Mouse (Mus musculus): Measurements from ENCODE around the gene Anapc11. TPM values are rescaled to one million over a fixed set of nuclear protein-coding genes. Genes with fewer than 3 reads are reported as not detected.

The Anapc11 gene
- polyA plus RNA-seq, 1 experiment from 2014 or later, result 200 TPM

DNA sequence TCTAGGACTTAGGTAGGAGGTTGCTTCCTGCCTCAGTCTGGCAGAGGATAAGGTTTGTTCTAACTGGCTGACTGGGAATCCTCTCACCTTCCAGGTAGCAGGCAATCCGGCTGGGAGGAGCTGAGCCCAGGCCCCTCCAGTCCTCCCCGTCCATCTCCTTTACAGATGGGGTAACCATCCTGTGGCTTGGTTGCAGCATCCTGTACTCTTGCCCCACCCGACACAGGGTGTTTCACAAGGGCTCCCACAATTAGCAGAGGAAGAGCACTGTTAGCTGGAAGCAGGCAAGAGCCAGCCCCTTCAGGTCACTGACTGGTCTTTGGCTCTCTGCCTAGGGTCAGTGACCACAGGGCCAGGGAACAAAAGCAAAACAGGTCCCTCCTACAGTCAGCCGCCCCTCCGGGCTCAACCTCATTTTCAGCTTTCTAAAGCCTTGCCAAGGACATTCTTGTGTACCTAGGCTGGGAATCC is 32.2 kb downstream of the Anapc11 start:
- no peak for ATAC-seq (replicated peaks; ENCODE audit: low FRiP score)
- peak; percentile 50 for DNase-seq (ENCODE audit: low spot score)
- Histone ChIP-seq H3K4me3 (ENCODE audit: low read depth, low read length) (no peak overlapping the region), H3K9me3 (ENCODE audit: control insufficient read depth, low read length) (no peaks in the 10 kb centered on the region), H3K4me1 (replicated peaks; ENCODE audit: control insufficient read depth, insufficient read depth, low read length) (peaks cover 22% of the 10 kb centered on the region), H3K9ac (ENCODE audit: low read length) (peak overlapping the region; percentile 29; the same call in 1 of the 2 replicates), H3K27me3 (ENCODE audit: control insufficient read depth, insufficient read depth, low read length) (no peaks in the 10 kb centered on the region; the same call in 1 of the 2 replicates), H3K4me2 (ENCODE audit: low read depth, low read length, severe bottlenecking) (no peak overlapping the region), H3K27ac (ENCODE audit: low read depth, low read length) (peak overlapping the region; percentile 4; the same call in 1 of the 2 replicates), H3K36me3 (ENCODE audit: control insufficient read depth, insufficient read depth, low read length) (peaks cover 5% of the 10 kb centered on the region; the same call in 1 of the 2 replicates)
- 29% methylated on average over 5 of the region's 5 CpGs for WGBS

DNA sequence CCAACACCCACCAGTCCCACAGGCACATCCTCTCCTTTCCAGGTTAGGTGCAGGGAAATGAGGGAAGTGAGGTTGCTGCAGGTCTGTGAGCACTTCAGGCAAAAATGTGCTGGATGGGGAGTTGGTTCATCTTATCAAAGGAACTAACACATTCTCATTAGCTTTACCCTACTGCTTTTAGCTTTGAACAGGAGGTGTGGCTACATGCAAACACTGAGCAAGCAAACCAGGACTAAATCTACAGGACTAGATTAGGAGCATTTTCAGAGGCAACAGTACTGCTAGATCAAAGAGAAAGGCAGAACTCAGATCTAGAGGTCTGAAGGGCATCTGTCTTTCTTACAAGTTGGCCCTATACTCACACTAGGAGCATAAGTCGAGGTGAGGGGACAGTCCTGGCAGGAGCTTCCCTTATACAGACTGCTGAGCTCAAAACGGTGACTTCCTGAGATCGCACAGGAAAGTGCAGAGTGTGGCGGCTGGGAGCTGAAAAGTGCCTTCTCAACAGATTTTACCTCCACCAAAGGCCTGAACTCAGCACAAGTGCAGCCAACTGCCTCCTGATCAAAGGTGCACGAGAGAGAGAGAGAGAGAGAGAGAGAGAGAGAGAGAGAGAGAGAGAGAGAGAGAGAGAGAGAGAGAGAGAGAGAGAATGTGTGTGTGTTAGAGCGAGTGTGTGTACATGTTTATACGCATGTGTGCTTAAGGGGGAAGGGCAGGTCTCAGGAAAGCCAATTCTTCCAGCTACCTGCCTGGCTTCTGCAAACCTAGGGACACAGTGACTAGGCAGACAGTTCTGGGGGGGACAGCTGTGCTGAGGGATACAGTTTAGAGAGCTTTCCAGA is 32.9 kb downstream of the Anapc11 start:
- Histone ChIP-seq H3K9ac (ENCODE audit: low read length) (peak overlapping the region; percentile 29; the same call in 1 of the 2 replicates), H3K27ac (ENCODE audit: low read depth, low read length) (peak overlapping the region; percentile 4; the same call in 1 of the 2 replicates), H3K4me2 (ENCODE audit: low read depth, low read length, severe bottlenecking) (peak overlapping the region; percentile 93; the same call in 1 of the 2 replicates), H3K27me3 (ENCODE audit: control insufficient read depth, insufficient read depth, low read length) (no peaks in the 10 kb centered on the region; the same call in 1 of the 2 replicates), H3K4me1 (replicated peaks; ENCODE audit: control insufficient read depth, insufficient read depth, low read length) (peaks cover 22% of the 10 kb centered on the region), H3K9me3 (ENCODE audit: control insufficient read depth, low read length) (no peaks in the 10 kb centered on the region), H3K4me3 (ENCODE audit: low read depth, low read length) (no peak overlapping the region), H3K36me3 (ENCODE audit: control insufficient read depth, insufficient read depth, low read length) (peaks cover 5% of the 10 kb centered on the region; the same call in 1 of the 2 replicates)
- WGBS, result 48% methylated on average over 7 of the region's 7 CpGs
- ATAC-seq (replicated peaks; ENCODE audit: low FRiP score), result no peak
- DNase-seq (ENCODE audit: low spot score), result no peak

GRCm38 (mm10) chr11:120631726-120632448 is 33.7 kb downstream of the Anapc11 start:
- Histone ChIP-seq H3K4me3 (ENCODE audit: low read depth, low read length) (peak overlapping the region; percentile 96), H3K27me3 (ENCODE audit: control insufficient read depth, insufficient read depth, low read length) (no peaks in the 10 kb centered on the region; the same call in 1 of the 2 replicates), H3K36me3 (ENCODE audit: control insufficient read depth, insufficient read depth, low read length) (peaks cover 5% of the 10 kb centered on the region; the same call in 1 of the 2 replicates), H3K27ac (ENCODE audit: low read depth, low read length) (0 out of 2 replicates have a peak overlapping the region, but pooled peaks have one; percentile 62), H3K4me2 (ENCODE audit: low read depth, low read length, severe bottlenecking) (peak overlapping the region; percentile 93), H3K9me3 (ENCODE audit: control insufficient read depth, low read length) (no peaks in the 10 kb centered on the region), H3K9ac (ENCODE audit: low read length) (peak overlapping the region; percentile 88), H3K4me1 (replicated peaks; ENCODE audit: control insufficient read depth, insufficient read depth, low read length) (peaks cover 22% of the 10 kb centered on the region)
- no peak for DNase-seq (ENCODE audit: low spot score)
- 68% methylated on average over 4 of the region's 4 CpGs for WGBS
- no peak for ATAC-seq (replicated peaks; ENCODE audit: low FRiP score)

- peak; percentile 88 for ATAC-seq (replicated peaks; ENCODE audit: low FRiP score)
- WGBS, result under 1% methylated on average over 96 of the region's 116 CpGs
- peaks cover 22% of the 10 kb centered on the region for H3K4me1 ChIP-seq (replicated peaks; ENCODE audit: control insufficient read depth, insufficient read depth, low read length)
Observed at GRCm38 (mm10) chr11:120632559-120633519, 34.6 kb downstream of the Anapc11 start.

GRCm38 (mm10) chr11:120633520-120634343 is 35.5 kb downstream of the Anapc11 start, which contains the start of gene Mafg:
Gene Mafg, minus strand, starts transcription at chr11:120633600.
- Histone ChIP-seq H3K4me3 (ENCODE audit: low read depth, low read length) (peak within 1 kb of the TSS; percentile 96), H3K36me3 (ENCODE audit: control insufficient read depth, insufficient read depth, low read length) (peaks cover 5% of the 10 kb centered on the region; the same call in 1 of the 2 replicates), H3K4me2 (ENCODE audit: low read depth, low read length, severe bottlenecking) (peak within 1 kb of the TSS; percentile 93), H3K9me3 (ENCODE audit: control insufficient read depth, low read length) (no peaks in the 10 kb centered on the region), H3K4me1 (replicated peaks; ENCODE audit: control insufficient read depth, insufficient read depth, low read length) (peaks cover 22% of the 10 kb centered on the region), H3K27ac (ENCODE audit: low read depth, low read length) (peak within 1 kb of the TSS; percentile 62), H3K9ac (ENCODE audit: low read length) (peak within 1 kb of the TSS; percentile 88), H3K27me3 (ENCODE audit: control insufficient read depth, insufficient read depth, low read length) (no peaks in the 10 kb centered on the region; the same call in 1 of the 2 replicates)
- peak; percentile 98 for DNase-seq (ENCODE audit: low spot score)
- ATAC-seq (replicated peaks; ENCODE audit: low FRiP score), result peak; percentile 95
- 10% methylated on average over 58 of the region's 58 CpGs for WGBS

More at GRCm38 (mm10) chr11:120632559-120633519, 34.6 kb downstream of the Anapc11 start:
- H3K9ac ChIP-seq (ENCODE audit: low read length), result peak overlapping the region; percentile 88
- no peaks in the 10 kb centered on the region for H3K9me3 ChIP-seq (ENCODE audit: control insufficient read depth, low read length)
- peak overlapping the region; percentile 62 for H3K27ac ChIP-seq (ENCODE audit: low read depth, low read length)
- H3K36me3 ChIP-seq (ENCODE audit: control insufficient read depth, insufficient read depth, low read length), result peaks cover 5% of the 10 kb centered on the region; the same call in 1 of the 2 replicates
- peak overlapping the region; percentile 96 for H3K4me3 ChIP-seq (ENCODE audit: low read depth, low read length)
- peak overlapping the region; percentile 93 for H3K4me2 ChIP-seq (ENCODE audit: low read depth, low read length, severe bottlenecking)
- no peaks in the 10 kb centered on the region; the same call in 1 of the 2 replicates for H3K27me3 ChIP-seq (ENCODE audit: control insufficient read depth, insufficient read depth, low read length)
- peak; percentile 82 for DNase-seq (ENCODE audit: low spot score)

DNA sequence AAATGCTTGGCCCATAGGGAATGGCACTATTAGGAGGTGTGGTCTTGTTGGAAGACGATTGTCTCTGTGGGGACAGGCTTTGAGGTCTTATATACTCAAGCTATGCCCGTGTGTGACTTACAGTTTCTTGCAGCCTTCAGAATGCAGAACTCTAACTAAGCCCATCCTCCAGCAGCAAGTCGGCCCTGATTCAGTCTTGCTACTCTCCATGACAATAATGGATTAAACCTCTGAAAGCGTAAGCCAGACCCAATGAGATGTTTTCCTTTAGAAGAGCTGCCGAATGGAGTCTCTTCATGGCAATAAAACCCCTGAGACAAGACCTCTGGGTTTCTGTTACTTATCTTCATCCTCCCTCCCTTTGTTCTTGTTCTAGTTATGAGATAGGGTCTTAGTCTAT is 36.6 kb downstream of the Anapc11 start:
- Histone ChIP-seq H3K27ac (ENCODE audit: low read depth, low read length) (no peak overlapping the region), H3K36me3 (ENCODE audit: control insufficient read depth, insufficient read depth, low read length) (no peaks in the 10 kb centered on the region), H3K9ac (ENCODE audit: low read length) (no peak overlapping the region), H3K4me2 (ENCODE audit: low read depth, low read length, severe bottlenecking) (no peak overlapping the region), H3K4me1 (replicated peaks; ENCODE audit: control insufficient read depth, insufficient read depth, low read length) (peaks cover 20% of the 10 kb centered on the region), H3K9me3 (ENCODE audit: control insufficient read depth, low read length) (no peaks in the 10 kb centered on the region), H3K4me3 (ENCODE audit: low read depth, low read length) (no peak overlapping the region), H3K27me3 (ENCODE audit: control insufficient read depth, insufficient read depth, low read length) (no peaks in the 10 kb centered on the region; the same call in 1 of the 2 replicates)
- WGBS, result 83% methylated on average over 5 of the region's 5 CpGs
- ATAC-seq (replicated peaks; ENCODE audit: low FRiP score), result no peak
- no peak for DNase-seq (ENCODE audit: low spot score)

DNA sequence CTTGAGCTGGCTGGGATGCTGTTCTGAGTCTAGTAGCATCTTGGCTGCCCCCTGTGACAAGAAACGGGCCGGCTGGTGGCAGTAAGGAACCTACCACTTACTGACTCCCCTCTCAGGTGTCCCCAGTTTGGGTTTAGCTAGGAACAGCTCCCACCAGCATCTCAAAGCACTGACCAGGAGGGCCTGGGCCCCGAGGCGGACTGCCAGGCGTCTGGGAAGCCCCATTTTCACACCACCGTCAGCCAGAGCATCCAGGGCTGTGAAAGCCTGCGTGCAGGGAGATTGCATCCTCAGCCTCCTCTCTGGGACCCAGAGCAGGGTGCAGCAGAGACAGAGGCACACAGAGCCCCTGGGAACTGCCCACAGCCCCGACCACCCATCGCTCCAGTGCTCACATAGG is 43.0 kb downstream of the Anapc11 start:
- Histone ChIP-seq H3K4me2 (ENCODE audit: low read depth, low read length, severe bottlenecking) (no peak overlapping the region), H3K27me3 (ENCODE audit: control insufficient read depth, insufficient read depth, low read length) (no peaks in the 10 kb centered on the region), H3K4me1 (replicated peaks; ENCODE audit: control insufficient read depth, insufficient read depth, low read length) (peaks cover 10% of the 10 kb centered on the region; the same call in 1 of the 2 replicates), H3K27ac (ENCODE audit: low read depth, low read length) (no peak overlapping the region), H3K9ac (ENCODE audit: low read length) (no peak overlapping the region), H3K36me3 (ENCODE audit: control insufficient read depth, insufficient read depth, low read length) (no peaks in the 10 kb centered on the region), H3K9me3 (ENCODE audit: control insufficient read depth, low read length) (no peaks in the 10 kb centered on the region), H3K4me3 (ENCODE audit: low read depth, low read length) (no peak overlapping the region)
- 71% methylated on average over 9 of the region's 9 CpGs for WGBS
- DNase-seq (ENCODE audit: low spot score) (no peak), ATAC-seq (replicated peaks; ENCODE audit: low FRiP score) (no peak)

All from forebrain, embryonic 11.5 days (tissue).